Mouse (Mus musculus) lung, postnatal 36 days (tissue): Measurements from ENCODE around the gene Ppp2r5a.
A peak's percentile ranks its signal among the peaks of the same experiment; 100 is the strongest.

Experiments
- DNase-seq: peaks from one replicate; pipeline ENCODE4 v3.0.0; 2022; ENCODE audit warnings: mixed read lengths

Ppp2r5a gene

DNA sequence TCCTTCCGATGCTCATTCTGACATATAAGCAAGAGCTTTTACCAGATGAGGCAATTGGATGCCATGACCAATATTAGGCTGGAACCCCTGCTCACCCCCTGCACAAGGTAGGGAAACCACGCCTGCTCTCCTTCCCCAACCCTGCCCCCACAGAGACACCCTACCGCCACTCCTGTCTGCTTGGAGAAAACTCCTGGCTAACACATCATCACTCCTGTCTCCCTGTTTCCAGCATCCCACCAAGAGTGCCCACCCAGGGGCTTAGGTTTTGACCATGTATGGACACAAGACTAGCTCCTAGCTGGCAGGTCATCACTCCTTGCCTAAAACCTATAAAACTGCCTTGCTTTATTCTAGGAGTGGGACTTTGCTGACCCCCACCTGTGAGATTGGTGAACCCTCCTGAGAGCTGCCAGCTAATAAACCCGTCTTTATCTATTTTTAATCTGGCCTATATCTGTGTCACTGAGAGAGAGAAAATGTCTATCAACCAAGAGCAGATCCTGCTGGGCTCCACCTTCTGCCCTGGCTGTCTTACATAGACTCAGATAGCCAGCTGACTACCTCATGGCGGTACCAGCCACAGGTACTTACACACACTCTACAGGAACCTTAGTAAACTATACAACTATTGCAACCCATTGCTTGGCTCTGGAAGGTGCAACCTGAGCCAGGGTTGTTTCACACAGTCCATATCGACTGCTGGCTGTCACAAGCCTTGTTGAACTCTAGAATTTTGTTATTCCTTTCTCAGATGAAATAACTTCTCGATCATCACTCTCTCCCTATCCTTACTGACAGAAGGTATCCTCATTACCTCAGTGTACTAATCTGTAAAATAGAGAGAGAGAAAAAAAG lies 78.1 kb downstream of the Ppp2r5a start:
- DNase-seq: no peak

GRCm38 (mm10) chr1:191323381-191323780 lies 79.7 kb downstream of the Ppp2r5a start:
- no peak for DNase-seq

DNA sequence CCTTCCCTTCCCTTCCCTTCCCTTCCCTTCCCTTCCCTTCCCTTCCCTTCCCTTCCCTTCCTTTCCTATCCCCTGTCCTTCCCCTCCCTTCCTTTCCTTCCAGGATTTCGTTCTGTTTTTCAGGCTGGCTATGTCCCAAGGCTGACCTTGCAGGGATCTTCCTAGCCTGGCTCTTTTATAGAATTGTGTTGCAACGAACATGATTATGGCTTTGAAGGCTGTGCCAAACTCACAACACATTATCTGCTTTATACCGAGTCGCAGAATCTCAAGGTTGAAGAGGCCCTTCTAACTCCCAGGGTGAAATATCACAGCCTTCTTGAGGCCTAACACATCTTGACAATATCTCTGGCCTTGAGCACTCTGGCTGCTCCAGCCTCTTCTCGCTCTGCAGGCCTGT lies 84.4 kb downstream of the Ppp2r5a start:
- peak; percentile 16 for DNase-seq

GRCm38 (mm10) chr1:191317591-191318196 lies 85.4 kb downstream of the Ppp2r5a start, which contains the start of gene Nenf:
TSS of gene Nenf (minus strand) at chr1:191318194.
- DNase-seq: peak; percentile 83

DNA sequence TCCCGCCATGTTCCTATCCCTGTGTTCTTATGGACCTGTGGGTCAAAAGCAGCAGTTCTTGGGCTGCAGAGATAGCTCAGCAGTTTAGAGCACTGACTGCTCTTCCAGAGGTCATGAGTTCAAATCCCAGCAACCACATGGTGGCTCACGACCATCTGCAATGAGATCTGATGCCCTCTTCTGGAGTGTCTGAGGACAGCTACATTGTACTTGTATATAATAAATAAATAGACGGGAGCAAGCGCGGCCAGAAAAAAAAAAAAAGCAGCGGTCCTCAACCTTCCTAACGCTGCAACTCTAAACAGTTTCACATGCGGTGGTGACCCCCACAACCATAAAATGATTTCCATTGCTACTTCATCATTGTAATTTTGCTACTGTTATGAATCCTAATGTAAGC lies 86.3 kb downstream of the Ppp2r5a start:
- DNase-seq: peak; percentile 32

- DNase-seq: peak; percentile 53
These were observed 89.1 kb downstream of the Ppp2r5a start for GRCm38 (mm10) chr1:191313926-191314325.

DNA sequence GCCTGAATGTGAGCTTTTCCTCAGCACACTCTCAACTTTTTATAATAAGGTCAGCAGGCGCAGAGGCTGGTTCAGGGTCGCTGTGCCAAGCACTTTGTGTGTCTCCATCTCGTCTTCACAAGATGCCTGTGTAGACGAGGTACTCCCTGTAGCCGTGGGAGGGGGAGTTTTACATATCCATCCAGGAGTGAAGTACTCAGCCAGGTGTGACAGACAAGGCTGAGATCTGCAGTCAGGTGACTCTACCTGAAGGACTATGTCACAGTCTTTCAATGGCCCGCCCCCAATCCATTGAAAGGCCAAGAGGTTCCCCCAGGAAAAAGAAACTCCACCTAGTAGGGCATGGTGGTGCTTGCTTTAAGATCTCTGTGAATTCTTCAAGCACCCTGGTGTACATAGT lies 89.9 kb downstream of the Ppp2r5a start:
- DNase-seq: peak; percentile 34

DNA sequence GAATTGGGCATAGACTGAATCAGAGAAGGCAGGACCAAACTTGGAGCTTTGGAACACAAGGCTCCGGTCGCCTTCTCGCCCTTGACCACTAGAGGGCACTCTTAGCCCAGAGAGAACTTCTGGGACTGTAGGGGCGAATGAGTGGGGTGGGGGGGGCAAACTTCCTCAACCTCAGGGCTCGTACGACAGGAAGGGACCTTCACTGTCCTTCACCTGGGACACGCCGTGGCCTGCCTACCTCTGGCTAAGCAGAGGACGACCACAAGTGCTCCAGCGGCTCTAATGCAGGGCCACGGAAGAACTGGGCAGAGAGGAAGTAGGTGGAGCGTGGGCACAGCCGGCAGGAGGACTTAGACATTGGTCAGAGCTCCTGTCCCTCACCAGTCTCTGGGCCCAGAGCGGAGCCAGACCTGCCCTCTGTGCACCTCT lies 90.5 kb downstream of the Ppp2r5a start:
- peak; percentile 93 for DNase-seq

GRCm38 (mm10) chr1:191311296-191311898 lies 91.7 kb downstream of the Ppp2r5a start:
- DNase-seq: no peak

DNA sequence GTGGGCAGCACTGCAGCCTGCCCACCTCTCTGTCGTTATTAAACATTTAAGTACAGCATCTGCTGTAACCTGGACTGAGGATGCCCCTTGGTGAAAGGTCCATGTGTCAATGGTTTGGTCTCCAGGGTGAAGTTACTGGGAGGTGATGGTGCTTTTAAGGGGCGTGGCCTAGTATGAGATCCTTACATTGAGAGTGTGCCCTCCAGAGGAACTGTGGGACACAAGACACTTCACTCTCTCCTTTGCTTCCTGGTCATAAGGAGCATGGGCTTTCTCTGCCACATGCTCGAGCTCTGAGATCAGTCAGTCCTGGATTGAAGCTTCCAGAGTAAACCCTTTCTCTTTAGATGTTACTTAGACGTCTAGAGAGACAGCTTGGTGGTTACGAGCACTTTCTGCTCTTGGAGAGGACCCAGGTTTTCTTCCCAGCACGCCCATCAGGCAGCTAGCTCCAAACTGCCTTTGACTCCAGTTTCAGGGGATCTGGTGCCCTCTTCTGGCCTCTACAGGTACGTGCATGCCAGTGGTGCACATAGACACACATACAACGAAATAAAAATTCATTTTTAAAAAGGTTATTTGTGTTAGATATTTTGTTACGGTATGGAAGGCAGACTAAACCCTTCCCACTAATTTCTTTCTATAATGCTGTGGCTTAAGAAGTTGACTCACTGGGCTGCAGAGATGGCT lies 95.2 kb downstream of the Ppp2r5a start:
- DNase-seq: no peak

DNA sequence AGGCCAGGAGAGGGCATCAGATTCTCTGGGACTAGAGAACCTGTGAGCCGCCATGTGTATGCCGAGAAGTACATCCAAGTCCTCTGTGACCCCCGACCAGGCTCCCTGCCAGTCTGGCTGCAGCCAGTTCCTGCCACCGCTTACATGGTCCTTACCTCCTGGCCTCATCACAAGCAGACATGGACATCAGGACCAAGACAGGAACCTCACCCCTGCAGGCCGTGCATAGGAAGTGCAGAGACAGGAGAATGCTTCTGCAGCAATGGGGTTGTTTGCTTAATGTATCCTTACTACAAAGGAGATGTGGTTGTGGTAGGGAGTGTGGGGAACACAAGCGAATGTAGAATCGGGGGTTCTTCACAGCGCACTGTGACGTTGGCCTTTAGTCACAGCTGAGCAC lies 96.8 kb downstream of the Ppp2r5a start:
- DNase-seq: no peak

DNA sequence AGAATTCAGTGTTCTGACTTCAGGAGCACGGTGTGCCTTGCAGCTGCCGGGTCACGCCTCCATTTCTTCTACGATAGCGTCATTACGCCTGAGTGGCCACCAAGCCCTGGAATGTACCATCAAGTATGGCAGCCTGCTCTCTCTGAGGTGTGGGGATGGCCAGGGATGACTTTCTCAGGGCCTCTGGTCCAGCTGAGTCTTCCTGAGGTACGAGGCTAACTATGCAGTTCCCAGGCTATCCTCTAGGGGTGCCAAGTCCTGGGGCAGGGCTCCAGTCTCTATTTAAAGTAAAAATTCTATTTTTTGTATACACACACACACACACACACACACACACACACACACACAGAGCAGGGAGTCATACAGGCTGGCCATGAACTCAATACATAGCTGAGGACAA lies 97.5 kb downstream of the Ppp2r5a start:
- no peak for DNase-seq

GRCm38 (mm10) chr1:191304216-191304615 lies 98.9 kb downstream of the Ppp2r5a start:
- no peak for DNase-seq

GRCm38 (mm10) chr1:191303736-191304135 lies 99.3 kb downstream of the Ppp2r5a start:
- DNase-seq: peak; percentile 82
